Mouse (Mus musculus) cerebellum, adult 11 months (tissue): ENCODE measurements around the gene Hmga1b.
"Not testable (repeated sequence)": the region's sequence is repeated elsewhere in the genome, so short reads cannot be mapped to it uniquely, and the experiment has no call there.

Source experiments
- DNase-seq: peaks from one replicate; pipeline ENCODE4 v3.0.0; 2022

The Hmga1b gene

GRCm38 (mm10) chr11:120733521-120733920, 29.1 kb upstream of the Hmga1b start:
- no peak for DNase-seq

DNA sequence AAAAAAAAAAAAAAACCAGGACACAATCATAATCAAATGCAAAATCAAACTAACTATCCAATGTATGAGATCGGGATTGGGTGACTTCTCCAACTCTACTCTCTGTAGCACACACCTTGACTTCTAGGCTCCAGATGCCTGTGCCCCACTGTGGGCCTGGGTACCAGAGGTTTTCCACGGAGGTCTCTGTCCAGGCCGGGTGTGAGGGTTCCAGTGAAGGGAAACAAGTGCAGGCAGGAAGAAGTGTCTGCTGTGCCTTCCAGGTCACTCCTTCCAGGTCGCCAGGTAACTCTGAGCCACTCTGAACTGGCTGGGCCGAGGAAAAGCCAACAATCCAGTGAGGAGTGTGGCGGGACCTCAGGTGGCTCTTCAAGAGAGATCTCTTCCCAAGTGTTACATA, 26.2 kb upstream of the Hmga1b start:
- DNase-seq: no peak

DNA sequence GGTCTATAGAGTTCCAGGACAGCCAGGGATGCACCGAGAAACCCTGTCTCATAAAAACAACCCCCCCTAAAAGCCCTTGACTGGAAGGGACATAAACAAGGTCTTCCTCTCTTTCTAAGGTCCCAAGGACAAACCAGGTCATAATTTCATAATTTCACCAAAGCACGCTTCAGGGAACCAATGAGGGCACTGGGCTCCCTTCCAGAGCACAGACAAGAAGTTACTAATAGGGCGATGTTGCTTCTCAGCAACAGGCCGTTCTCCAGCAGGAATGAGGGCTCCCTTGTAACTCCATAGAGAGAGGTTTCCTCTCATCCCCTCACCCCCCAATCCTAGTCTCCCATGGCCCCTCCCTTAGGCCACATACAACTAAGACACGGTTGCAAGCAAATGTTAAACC, 21.6 kb upstream of the Hmga1b start:
- no peak for DNase-seq

DNA sequence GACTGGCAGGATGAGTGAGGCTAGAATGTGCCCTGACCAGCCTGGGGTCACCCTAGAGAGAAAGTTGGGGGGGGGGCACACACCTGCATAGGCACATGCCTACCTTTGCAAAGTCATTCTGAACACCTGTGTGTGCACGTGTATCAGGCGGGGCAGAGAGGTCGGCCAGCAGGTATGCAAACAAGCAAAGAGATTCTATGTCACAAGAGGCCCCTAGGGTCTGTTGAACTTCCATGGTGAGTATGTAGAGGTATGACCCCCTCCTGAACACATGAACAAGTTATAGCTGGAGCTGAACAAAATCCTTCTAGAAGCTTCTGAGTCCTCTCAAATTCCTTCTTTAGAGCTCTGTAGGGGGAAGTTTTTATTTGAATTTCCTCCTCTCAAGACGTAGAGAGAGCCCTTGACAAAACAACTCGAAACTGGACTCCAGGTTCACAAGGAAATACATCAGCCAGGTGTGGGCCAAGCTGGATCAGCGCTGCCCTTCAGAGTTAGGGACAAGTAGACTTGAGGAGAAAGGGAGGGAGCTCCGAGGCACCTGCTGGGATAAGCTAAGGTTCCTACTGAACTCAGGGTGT, 18.4 kb upstream of the Hmga1b start:
- no peak for DNase-seq

DNA sequence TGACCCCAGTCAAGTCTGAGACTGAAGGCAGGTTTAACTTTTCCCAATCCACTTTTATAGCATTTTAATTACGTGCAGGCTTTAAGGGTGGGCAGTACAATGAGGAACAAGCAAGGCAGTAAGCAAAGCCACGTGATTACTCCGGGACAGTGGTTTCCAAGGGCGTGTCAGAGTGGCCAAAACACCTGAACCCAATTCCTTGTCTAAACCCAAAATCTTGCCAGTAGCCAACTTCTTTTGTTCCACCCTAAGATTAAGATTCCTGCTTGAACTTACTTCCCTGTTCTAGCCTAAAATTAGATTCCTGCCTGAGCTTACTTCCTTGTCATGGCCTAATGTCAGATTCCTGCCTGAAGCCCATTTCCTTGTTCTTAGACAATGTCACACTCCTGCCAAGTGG, 14.6 kb upstream of the Hmga1b start:
- no peak for DNase-seq

DNA sequence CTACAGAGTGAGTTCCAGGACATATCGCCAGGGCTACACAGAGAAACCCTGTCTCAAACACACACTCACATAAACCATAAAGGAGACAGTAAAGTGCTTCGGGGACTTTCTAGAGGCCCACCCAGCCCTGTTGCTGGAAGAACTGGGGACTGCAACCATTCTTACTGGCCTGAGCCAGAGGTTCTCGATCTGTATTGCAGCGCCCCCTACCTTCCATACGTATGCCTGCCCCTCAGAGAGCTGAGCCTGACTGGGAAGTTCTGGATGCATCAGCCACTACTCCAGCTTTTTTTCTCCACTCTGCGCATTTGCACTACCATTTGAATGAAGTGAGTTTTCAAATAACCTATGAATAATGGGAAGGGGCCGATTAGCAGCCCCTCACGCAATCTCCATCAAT, 13.2 kb upstream of the Hmga1b start:
- DNase-seq: no peak

GRCm38 (mm10) chr11:120751606-120752005, 11.0 kb upstream of the Hmga1b start:
- DNase-seq: no peak

- no peak for DNase-seq
Observed at GRCm38 (mm10) chr11:120760236-120760635, 2.4 kb upstream of the Hmga1b start.

DNA sequence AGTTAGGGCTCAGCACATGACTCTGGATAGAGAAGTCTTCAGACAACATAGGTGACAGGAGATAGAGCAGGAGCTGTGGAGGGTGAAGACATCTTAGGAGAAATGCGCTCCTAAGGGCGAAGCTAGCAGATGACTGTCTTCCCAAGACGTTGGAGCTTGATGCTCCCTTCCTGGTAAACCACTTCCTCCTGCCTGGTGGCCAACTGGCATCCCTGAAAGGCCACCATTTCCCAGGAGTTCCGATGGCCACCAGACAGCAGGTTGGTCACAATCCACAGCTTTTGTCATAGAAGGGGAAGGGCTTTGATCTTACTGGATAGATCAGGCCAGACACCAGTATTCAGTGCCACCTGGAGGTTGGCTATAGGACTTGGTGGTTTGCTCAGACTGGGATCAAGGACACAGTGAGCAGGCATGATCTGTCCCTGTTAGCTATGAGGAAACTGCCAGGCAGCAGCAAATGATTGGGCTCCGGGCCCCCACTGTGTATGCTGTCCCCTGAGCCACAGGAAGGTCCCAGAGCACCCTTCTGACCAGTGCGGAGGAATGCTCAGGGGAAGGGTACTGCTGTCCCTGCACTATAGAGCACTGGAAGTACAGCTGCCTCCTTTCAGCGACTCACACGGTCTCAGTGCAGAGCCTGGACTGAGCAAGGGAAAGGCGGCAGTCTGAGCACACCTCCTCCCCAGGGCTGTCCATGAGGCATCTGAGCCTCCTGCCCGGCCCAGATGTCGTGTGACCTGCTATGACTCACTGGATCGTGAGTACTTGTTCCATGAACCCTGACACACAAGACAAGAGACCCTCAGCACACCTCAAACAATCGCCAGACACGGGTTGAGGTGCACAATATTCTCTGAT, 553 bp upstream of the Hmga1b start:
- no peak for DNase-seq

DNA sequence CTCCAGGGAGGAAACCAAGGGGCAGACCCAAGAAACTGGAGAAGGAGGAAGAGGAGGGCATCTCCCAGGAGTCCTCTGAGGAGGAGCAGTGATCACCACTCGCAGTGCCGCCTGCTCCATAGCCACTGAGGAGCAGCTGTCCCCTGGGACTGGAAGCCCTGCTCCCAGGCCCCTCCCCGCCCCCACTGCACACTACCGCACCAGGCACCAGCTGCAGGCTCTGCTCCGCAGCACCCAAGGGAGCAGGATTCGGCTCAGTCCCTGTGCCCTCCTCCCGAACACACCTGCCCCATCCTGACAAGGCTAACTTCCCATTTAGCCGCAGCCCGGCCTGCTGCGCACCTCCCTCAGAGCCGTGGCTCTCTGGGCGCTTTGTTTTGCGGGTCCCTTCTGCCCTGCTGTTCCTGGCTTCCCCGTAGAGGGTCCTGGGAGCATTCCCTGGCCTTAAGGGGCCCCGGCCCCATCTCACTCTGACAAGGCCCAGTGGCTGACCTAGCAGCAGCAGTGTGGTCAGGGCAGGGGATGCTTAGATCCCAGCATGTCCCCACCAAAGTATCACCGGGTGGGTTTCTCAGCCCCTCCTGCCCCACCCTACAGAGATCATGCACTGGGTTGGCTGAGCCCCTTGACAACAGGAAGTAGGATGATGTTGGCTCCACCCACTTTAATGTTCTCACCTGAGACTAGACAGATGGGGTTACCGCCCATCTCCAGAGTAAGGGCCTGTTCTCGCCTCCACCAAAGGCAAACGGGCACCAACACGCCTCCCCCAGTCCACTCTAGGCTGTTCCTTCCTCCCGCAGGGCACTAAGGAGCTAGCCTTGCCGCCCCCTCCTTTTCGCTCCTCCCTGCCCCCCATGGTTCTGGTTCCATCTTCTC, 766 bp downstream of the Hmga1b start:
- DNase-seq: not testable (repeated sequence)

GRCm38 (mm10) chr11:120767023-120767422, 4.4 kb downstream of the Hmga1b start:
- not testable (repeated sequence) for DNase-seq

DNA sequence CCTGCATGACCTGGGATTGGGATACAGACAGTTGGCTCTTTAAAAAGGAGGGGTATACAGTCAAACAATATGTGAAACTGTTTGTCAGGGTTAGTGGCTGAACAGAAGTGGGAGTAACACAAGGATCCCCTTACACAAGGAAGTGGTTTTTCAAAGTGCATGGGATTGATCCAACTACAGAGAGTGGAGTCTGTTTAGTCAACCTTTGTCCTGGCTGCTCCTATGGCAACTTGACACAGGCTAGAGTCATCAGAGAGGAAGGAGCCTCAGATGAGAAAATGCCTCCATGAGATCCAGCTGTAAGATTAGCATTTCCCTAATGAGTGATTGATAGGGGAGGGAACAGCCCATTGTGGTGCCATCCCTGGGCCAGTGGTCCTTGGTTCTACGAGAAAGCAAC, 5.6 kb downstream of the Hmga1b start:
- DNase-seq: no peak

- no peak for DNase-seq
Observed at GRCm38 (mm10) chr11:120772749-120773148, 10.2 kb downstream of the Hmga1b start.

DNA sequence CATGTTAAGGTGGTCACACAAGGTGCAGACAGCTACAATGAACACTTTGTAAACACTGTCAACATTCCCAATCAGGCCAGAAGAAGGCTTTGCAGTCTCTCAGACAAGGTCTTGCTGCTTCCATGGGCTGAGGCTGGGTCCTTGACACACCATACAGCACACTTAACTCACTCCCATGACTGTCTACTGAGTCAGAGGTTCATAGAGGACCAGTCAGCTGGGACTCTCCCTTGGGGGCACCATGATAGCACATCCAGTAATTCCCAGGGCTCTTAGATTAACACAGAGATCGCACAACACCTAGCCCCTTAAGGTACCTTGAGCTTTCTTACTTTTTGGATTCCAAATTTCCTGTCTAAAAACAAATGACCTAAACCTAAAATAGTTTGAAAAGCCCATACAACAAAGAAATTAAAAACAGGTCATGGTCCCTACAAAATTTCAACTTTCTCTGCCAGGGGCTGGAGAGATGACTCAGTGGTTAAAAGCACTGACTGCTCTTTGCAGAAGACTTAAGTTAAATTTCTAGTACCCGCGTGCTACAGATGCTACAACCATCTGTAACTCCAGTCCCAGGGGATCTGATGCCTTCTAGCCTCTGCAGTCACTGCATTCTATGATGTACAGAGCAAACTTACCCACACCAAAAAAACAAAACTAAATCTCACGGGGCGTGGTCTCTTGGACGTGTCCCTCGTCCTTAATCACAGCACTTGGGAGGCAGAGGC, 11.0 kb downstream of the Hmga1b start:
- DNase-seq: no peak

- DNase-seq: peak; percentile 94
Observed at GRCm38 (mm10) chr11:120775774-120776469, 13.3 kb downstream of the Hmga1b start.

DNA sequence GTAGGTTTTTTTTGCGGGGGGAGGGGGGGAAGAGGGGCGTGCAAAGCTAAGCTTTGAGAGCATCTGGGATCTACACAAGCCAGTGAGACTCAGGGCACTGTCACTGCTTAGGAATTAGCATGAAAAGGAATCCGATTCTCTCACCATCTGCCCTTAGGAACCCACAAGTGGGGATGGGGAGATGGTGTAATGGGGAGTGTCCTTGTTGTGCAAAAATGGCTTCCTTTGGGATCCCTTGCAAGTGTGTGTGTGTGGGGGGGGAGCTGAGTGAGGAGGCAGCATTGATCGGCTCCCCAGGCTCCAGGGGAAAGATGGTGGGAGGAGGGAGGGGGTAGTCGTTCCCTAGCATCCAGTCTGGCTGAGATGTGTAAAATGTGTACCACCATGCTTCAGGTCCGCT, 14.5 kb downstream of the Hmga1b start:
- no peak for DNase-seq

- DNase-seq: no peak
Observed at GRCm38 (mm10) chr11:120779876-120780275, 17.3 kb downstream of the Hmga1b start.

- not testable (repeated sequence) for DNase-seq
Observed at GRCm38 (mm10) chr11:120781361-120781760, 18.8 kb downstream of the Hmga1b start.

DNA sequence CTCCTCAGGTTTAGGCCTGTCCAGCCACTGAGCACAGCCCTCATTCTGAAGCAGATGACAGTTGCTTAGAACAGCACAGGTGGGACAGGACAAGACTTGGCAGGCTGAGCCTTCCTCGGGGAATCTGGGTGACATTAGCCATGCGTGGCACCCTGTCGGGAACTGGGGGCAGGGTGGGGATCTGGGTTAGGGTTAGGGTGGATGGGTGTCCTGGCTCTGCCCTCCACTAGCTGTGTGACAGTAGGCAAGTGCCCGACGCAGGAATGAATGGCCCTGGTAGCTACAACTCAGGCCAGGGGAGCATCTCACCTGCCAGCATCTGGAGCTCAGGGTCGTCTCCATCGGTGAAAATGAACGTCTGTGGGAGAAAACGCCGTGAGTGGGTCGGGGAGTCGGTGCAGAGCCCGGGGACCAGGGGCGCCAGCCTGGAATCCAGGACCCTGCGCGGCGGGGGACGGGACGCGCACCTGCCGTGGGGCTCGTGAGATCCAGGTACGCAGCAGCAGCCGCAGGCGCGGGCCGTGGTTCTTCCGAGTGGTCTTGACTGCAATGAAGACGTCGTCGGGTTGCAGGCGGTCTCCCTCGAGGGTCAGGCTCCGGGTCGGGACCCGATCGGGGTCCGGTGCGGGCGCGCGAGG, 21.0 kb downstream of the Hmga1b start:
- no peak for DNase-seq

DNA sequence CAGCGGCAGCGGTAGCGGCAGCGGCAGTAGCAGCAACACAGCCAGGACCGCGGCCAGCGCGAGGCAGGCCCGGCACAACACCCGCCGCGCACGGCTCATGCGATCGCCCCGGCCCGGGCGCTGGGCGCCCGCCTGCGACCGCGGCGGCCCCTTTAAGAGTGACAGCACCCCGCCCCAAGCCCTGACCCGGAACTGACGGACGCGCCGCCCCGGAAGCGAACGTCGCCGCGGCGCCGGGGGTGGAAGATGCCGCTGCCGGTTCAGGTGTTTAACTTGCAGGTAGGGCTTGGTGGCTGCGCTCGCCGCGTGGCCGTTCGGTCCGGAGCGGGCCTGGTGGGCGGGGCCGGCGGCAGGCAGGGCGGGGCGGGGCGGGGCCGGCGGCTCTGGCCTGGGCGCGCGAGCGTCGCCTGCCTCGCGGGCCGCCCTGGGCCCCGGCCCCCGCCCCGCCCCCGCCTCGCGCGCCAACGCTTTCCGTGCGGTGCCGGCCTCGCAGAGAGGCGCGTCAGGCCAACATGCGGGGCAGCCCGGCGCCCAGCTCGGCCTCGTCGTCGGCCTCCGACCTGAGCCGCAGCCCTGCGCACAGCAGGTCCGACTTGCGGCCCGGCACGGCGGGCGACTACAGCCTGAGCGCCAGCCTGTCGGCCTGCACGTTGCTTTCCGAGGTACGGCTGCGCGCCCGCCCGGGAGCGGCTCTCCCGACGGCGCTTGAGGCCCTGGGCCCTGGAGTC, 21.6 kb downstream of the Hmga1b start, which contains the start of the genes Rfng and Gps1:
Gene Rfng, minus strand, starts transcription at position 144 of the 728 bp plus-strand sequence.
Gene Gps1, plus strand, starts transcription at position 209 of the 728 bp plus-strand sequence.
- DNase-seq: peak; percentile 76

- DNase-seq: no peak
Observed at GRCm38 (mm10) chr11:120785145-120785544, 22.6 kb downstream of the Hmga1b start.
